8 mouse cellular contexts compared by ENCODE assay signal in the genomic region with DNA sequence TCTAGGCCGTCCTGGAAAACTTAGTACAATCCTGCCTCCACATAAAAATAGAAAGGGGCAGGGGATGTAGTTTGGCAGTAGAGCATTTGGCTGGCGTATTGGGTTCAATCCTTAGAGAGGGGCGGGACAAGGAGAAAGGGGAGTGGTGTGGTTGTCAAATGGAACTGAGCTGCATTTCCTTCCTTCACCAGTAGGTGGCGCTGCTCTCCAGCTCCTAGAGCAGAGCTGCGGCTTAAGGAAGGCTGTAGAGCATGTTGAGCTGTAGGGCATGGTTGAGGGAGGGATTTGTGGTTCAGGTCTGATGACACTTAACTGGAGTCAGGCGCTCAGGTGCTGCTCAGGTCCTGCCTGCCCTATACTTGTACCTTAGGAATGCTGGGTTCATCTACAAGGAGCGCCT. TPM values are rescaled to one million over a fixed set of nuclear protein-coding genes. Genes with fewer than 3 reads are reported as not detected.
DNase-seq lines count a peak whose midpoint lies in the region; ATAC-seq and TF ChIP-seq lines count a peak whose summit lies in the region.

No protein-coding gene starts in this region.

- H3K27ac ChIP-seq in embryonic facial prominence, embryonic 12.5 days, result no peak overlapping the region
- no peak overlapping the region for H3K27ac ChIP-seq in midbrain, embryonic 13.5 days
- no peak overlapping the region for H3K27ac ChIP-seq in small intestine, adult 2 months (ENCODE audit: insufficient read depth, low read depth, low read length)

- no peaks in the 10 kb centered on the region for H3K9me3 ChIP-seq in embryonic facial prominence, embryonic 12.5 days
- no peaks in the 10 kb centered on the region for H3K9me3 ChIP-seq in midbrain, embryonic 13.5 days

- DNase-seq in 3134 (ENCODE audit: extremely low read depth, insufficient read length, low spot score), result peak; percentile 68
- DNase-seq in adrenal gland, postnatal 25 days, result peak; percentile 89
- DNase-seq in heart, adult 11 months, result peak; percentile 97
- DNase-seq in kidney, adult 11 months, result peak; percentile 84
- DNase-seq in left cerebral cortex, postnatal 4 days, result peak; percentile 94

- intact Hi-C loops in left cerebral cortex, postnatal 4 days (cut with DNase I), result loop anchor here (2.0 kb wide), 1 partner anchor 85 kb away; no protein-coding TSS in a partner anchor

- ATAC-seq in embryonic facial prominence, embryonic 12.5 days (ENCODE audit: insufficient number of reproducible peaks, insufficient read depth, low FRiP score, low TSS enrichment), result peak; percentile 68; the same call in 1 of the 2 replicates
- peak; percentile 77 for ATAC-seq in midbrain, embryonic 13.5 days

- no peak overlapping the region for H3K4me3 ChIP-seq in embryonic facial prominence, embryonic 12.5 days
- H3K4me3 ChIP-seq in midbrain, embryonic 13.5 days (replicated peaks), result no peak overlapping the region
- no peak overlapping the region for H3K4me3 ChIP-seq in small intestine, adult 2 months (ENCODE audit: low read depth, low read length)

- no peak overlapping the region for H3K4me2 ChIP-seq in embryonic facial prominence, embryonic 12.5 days (replicated peaks)
- no peak overlapping the region for H3K4me2 ChIP-seq in midbrain, embryonic 13.5 days (replicated peaks)

- TF ChIP-seq POLR2A in small intestine, adult 2 months (IDR thresholded peaks at IDR 0.05; ENCODE audit: low read depth, low read length), result no peak

- 5% methylated on average over 7 of the region's 7 CpGs for WGBS in embryonic facial prominence, embryonic 12.5 days
- WGBS in midbrain, embryonic 13.5 days, result 7% methylated on average over 7 of the region's 7 CpGs
- WGBS in small intestine, adult 2 months, result 12% methylated on average over 7 of the region's 7 CpGs

- H3K36me3 ChIP-seq in embryonic facial prominence, embryonic 12.5 days, result no peaks in the 10 kb centered on the region
- no peaks in the 10 kb centered on the region for H3K36me3 ChIP-seq in midbrain, embryonic 13.5 days
- peaks cover 28% of the 10 kb centered on the region for H3K36me3 ChIP-seq in small intestine, adult 2 months (ENCODE audit: control insufficient read depth, insufficient read depth, low read length)

- TF ChIP-seq CTCF in small intestine, adult 2 months (IDR thresholded peaks at IDR 0.05; ENCODE audit: extremely low read depth, insufficient read length, insufficient replicate concordance, low read depth, low read length), result peak; percentile 98

- no peak overlapping the region for H3K9ac ChIP-seq in embryonic facial prominence, embryonic 12.5 days
- H3K9ac ChIP-seq in midbrain, embryonic 13.5 days (replicated peaks), result no peak overlapping the region

- 0 out of 2 replicates have a peak, but pooled peaks cover 7% of the 10 kb centered on the region for H3K27me3 ChIP-seq in embryonic facial prominence, embryonic 12.5 days
- 0 out of 2 replicates have a peak, but pooled peaks cover under 1% of the 10 kb centered on the region for H3K27me3 ChIP-seq in midbrain, embryonic 13.5 days
- H3K27me3 ChIP-seq in small intestine, adult 2 months (ENCODE audit: control insufficient read depth, insufficient read depth, low read length), result peaks cover 6% of the 10 kb centered on the region

- peaks cover 24% of the 10 kb centered on the region for H3K4me1 ChIP-seq in embryonic facial prominence, embryonic 12.5 days
- peaks cover 26% of the 10 kb centered on the region for H3K4me1 ChIP-seq in midbrain, embryonic 13.5 days (replicated peaks)
- H3K4me1 ChIP-seq in small intestine, adult 2 months (ENCODE audit: control insufficient read depth, insufficient read depth, insufficient read length, low read length), result peaks cover 17% of the 10 kb centered on the region

RNA-seq across cellular contexts. Expression of a gene that starts 6.6 kb away (rescaled TPM):
- total RNA-seq in adrenal gland, postnatal 25 days (2021), result 131 and 337 TPM in 2 replicates
- polyA plus RNA-seq in embryonic facial prominence, embryonic 12.5 days (2016; fragmentation: Nextera tagmentation; extraction: Ambion mirVana), result 10.7 and 13.6 TPM in 2 replicates
- 10 to 100 TPM; 17.7 to 18.8 TPM for total RNA-seq in left cerebral cortex, postnatal 4 days (2021)
- 13.4 and 14.9 TPM in 2 replicates for polyA plus RNA-seq in midbrain, embryonic 13.5 days (2015; fragmentation: Nextera tagmentation; extraction: Ambion mirVana)
- 184 and 579 TPM in 2 replicates for polyA plus RNA-seq in small intestine, adult 2 months (2012; rRNA removed)

RNA-seq across cellular contexts. Expression of a gene that starts 30.6 kb away (rescaled TPM):
- 0.36 TPM in 1 of 2 replicates, not detected in the other for total RNA-seq in adrenal gland, postnatal 25 days (2021)
- polyA plus RNA-seq in embryonic facial prominence, embryonic 12.5 days (2016; fragmentation: Nextera tagmentation; extraction: Ambion mirVana), result 1.4 and 1.9 TPM in 2 replicates
- 10 to 100 TPM; 20.0 to 25.2 TPM for total RNA-seq in left cerebral cortex, postnatal 4 days (2021)
- polyA plus RNA-seq in midbrain, embryonic 13.5 days (2015; fragmentation: Nextera tagmentation; extraction: Ambion mirVana), result 16.3 and 20.0 TPM in 2 replicates
- 0.03 TPM in 1 of 2 replicates, not detected in the other for polyA plus RNA-seq in small intestine, adult 2 months (2012; rRNA removed)

RNA-seq across cellular contexts. Expression of a gene that starts 31.4 kb away (rescaled TPM):
- 3.6 and 5.0 TPM in 2 replicates for total RNA-seq in adrenal gland, postnatal 25 days (2021)
- 12.2 and 14.7 TPM in 2 replicates for polyA plus RNA-seq in embryonic facial prominence, embryonic 12.5 days (2016; fragmentation: Nextera tagmentation; extraction: Ambion mirVana)
- 1 to 10 TPM in 1 of 2 experiments, under 1 TPM in 1; 0.54 to 1.1 TPM for total RNA-seq in left cerebral cortex, postnatal 4 days (2021)
- 1.0 and 1.8 TPM in 2 replicates for polyA plus RNA-seq in midbrain, embryonic 13.5 days (2015; fragmentation: Nextera tagmentation; extraction: Ambion mirVana)
- 5.6 and 6.4 TPM in 2 replicates for polyA plus RNA-seq in small intestine, adult 2 months (2012; rRNA removed)

Comparison
In these comparisons a context has a peak if more than half of its experiments do, and no peak if none do; other contexts are left out.
1. RNA of a gene that starts 6.6 kb away (polyA plus RNA-seq): 184 to 579 TPM in small intestine, adult 2 months; 10.7 to 13.6 TPM in embryonic facial prominence, embryonic 12.5 days and 13.4 to 14.9 TPM in midbrain, embryonic 13.5 days; every median in the first group is over 10 times any median in the second.
2. Peak in every context shown above with its lines, with median percentiles within 50 percentile points of each other: DNase-seq.